Mouse (Mus musculus): ENCODE data around the gene Gm42674. TPM values are rescaled to one million over a fixed set of nuclear protein-coding genes. Genes with fewer than 3 reads are reported as not detected.

Gene Gm42674
- total and polyA plus RNA-seq, 2 experiments from 2014 or later: not detected

DNA sequence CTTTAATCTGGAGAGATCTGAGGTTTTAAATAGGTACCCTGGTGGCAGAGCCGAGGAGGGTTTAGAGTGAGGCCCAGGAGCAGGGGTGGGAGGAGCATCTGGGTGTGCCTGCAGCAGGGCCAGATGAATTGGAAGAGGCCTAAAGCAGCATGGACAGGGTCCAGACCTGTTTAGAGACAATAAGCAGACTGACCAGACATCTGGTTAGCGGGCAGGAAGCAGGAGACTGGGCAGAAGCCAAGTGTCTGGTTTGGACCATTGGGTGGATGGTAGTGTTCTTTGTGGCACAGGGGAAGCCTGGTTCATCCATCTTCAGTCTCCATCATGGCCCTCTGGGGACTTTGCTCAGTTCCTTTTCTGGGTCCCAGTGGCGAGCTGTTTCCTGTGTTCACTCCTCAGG is 17.8 kb upstream of the Gm42674 start:
- peaks cover 12% of the 10 kb centered on the region; the same call in 1 of the 2 replicates for H3K4me1 ChIP-seq (ENCODE audit: control insufficient read depth, insufficient read depth)
- no peaks in the 10 kb centered on the region for H3K9me3 ChIP-seq (replicated peaks; ENCODE audit: control insufficient read depth, low read length)
- H3K27me3 ChIP-seq (ENCODE audit: control insufficient read depth, insufficient read depth, low read length): no peaks in the 10 kb centered on the region
- TF ChIP-seq CTCF (IDR thresholded peaks at IDR 0.05; ENCODE audit: low read depth) (no peak), EP300 (IDR thresholded peaks at IDR 0.05; ENCODE audit: low read depth) (no peak)
- DNase-seq (ENCODE audit: low spot score): no peak
- no peak overlapping the region for H3K4me3 ChIP-seq (ENCODE audit: low read depth, low read length)
- no peak overlapping the region for H3K9ac ChIP-seq (replicated peaks; ENCODE audit: low read depth, low read length)
- no peak overlapping the region for H3K4me2 ChIP-seq (ENCODE audit: low read depth, low read length)
- 29% methylated on average over 3 of the region's 3 CpGs for WGBS
- H3K27ac ChIP-seq (ENCODE audit: low read depth): no peak overlapping the region
- H3K36me3 ChIP-seq (replicated peaks; ENCODE audit: control insufficient read depth, insufficient read depth, low read length): no peaks in the 10 kb centered on the region
- ATAC-seq (ENCODE audit: insufficient read depth, low read depth): peak; percentile 43; the same call in 1 of the 2 replicates

DNA sequence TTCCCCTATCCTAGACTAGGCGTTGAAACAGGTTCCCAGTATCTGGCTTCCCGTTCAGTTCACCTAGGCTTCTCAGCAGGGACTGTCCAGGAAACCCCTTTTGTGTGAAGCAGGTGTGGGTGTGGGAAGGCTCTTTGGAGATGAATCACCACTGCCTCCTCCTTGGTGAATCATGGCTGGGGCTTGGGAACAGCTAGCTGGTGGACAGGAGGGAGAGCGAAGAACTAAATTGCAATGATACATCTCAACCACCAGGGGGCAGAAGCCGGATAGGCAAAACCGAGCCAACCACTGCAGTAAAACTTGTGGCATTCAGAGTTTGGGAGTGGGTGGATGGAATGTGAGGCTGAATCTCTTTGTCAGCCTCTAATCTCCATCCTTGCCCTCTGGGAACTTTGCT is 16.1 kb upstream of the Gm42674 start:
- Histone ChIP-seq H3K27ac (ENCODE audit: low read depth) (no peak overlapping the region), H3K4me2 (ENCODE audit: low read depth, low read length) (no peak overlapping the region), H3K4me3 (ENCODE audit: low read depth, low read length) (no peak overlapping the region), H3K9ac (replicated peaks; ENCODE audit: low read depth, low read length) (no peak overlapping the region), H3K27me3 (ENCODE audit: control insufficient read depth, insufficient read depth, low read length) (no peaks in the 10 kb centered on the region), H3K9me3 (replicated peaks; ENCODE audit: control insufficient read depth, low read length) (no peaks in the 10 kb centered on the region), H3K36me3 (replicated peaks; ENCODE audit: control insufficient read depth, insufficient read depth, low read length) (no peaks in the 10 kb centered on the region), H3K4me1 (ENCODE audit: control insufficient read depth, insufficient read depth) (peaks cover 12% of the 10 kb centered on the region; the same call in 1 of the 2 replicates)
- WGBS: 24% methylated on average over 5 of the region's 5 CpGs
- TF ChIP-seq EP300 (IDR thresholded peaks at IDR 0.05; ENCODE audit: low read depth) (no peak), CTCF (IDR thresholded peaks at IDR 0.05; ENCODE audit: low read depth) (peak; percentile 92)
- peak; percentile 86 for DNase-seq (ENCODE audit: low spot score)
- ATAC-seq (ENCODE audit: insufficient read depth, low read depth): 0 out of 2 replicates have a peak, but pooled peaks have one; percentile 13

DNA sequence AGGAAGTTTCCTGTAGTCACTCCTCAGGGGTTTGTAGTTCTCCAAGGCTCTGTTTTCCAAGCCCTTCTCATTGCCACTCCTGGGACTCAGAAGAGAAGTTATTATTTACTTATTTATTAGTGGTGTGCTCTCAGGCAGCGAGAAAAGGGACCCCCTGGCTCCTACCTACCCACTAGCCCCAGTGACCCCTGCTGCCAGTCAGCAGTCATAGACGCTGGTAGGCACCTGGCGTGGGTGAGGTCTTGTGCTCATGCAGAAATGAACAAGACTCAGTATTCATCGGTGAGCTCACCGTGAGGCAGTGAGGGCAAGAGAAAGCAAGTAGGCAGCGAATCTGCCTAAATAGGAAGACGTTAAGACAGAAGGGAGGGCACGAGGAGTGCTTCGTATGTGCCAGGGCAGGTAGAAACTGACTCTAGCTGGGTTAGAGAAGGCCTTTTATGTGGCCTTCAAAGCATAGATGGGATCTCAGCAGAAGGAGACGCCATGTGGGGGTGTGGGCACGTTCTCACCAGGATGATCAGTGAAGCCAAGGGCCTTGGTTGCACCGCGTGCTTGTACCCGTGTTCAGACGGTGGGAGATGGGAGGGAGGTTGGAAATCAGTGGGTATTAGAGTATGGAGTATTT is 15.6 kb upstream of the Gm42674 start:
- Histone ChIP-seq H3K4me2 (ENCODE audit: low read depth, low read length) (no peak overlapping the region), H3K4me3 (ENCODE audit: low read depth, low read length) (no peak overlapping the region), H3K9me3 (replicated peaks; ENCODE audit: control insufficient read depth, low read length) (no peaks in the 10 kb centered on the region), H3K9ac (replicated peaks; ENCODE audit: low read depth, low read length) (no peak overlapping the region), H3K27ac (ENCODE audit: low read depth) (peak overlapping the region; percentile 60), H3K27me3 (ENCODE audit: control insufficient read depth, insufficient read depth, low read length) (no peaks in the 10 kb centered on the region), H3K36me3 (replicated peaks; ENCODE audit: control insufficient read depth, insufficient read depth, low read length) (no peaks in the 10 kb centered on the region), H3K4me1 (ENCODE audit: control insufficient read depth, insufficient read depth) (peaks cover 12% of the 10 kb centered on the region; the same call in 1 of the 2 replicates)
- no peak for DNase-seq (ENCODE audit: low spot score)
- ATAC-seq (ENCODE audit: insufficient read depth, low read depth): no peak
- 83% methylated on average over 15 of the region's 15 CpGs for WGBS
- TF ChIP-seq CTCF (IDR thresholded peaks at IDR 0.05; ENCODE audit: low read depth) (no peak), EP300 (IDR thresholded peaks at IDR 0.05; ENCODE audit: low read depth) (no peak)

GRCm38 (mm10) chr3:90586906-90587305 is 14.8 kb upstream of the Gm42674 start:
- WGBS: 35% methylated on average over 10 of the region's 10 CpGs

DNA sequence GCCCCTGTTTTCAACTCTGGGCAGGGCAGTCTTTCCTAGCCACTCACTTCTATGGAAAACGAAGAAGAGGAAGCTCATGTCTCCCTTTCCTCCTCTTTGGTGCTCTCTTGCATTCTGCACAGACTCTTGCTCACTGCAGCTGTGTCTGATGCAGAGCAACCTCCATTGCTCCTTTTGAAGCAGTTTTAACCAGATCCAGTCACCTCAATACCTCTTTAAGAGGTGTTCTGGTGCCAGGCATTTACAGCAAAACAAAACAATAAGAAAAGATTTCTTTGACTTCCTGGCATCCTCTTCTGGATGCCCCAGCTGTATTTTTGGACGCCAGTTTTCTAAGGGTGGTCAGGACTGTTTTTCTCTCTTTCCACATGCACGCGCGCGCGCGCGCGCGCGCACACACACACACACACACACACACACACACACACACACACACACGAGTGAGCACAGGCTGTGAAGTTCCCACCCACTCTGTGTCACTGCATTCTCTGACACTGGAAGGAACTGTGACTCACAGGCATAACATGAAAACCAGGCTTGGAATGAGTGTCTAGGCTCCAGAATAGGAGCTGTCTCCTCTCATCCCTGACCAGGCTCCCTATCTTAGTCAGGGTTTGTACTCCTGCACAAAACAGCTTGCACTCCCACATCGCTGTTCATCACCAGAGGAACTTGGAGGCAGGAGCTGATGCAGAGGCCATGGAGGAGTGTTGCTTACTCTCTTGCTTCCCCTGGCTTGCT is 14.2 kb upstream of the Gm42674 start:
- no peak overlapping the region for H3K4me3 ChIP-seq (ENCODE audit: low read depth, low read length)
- H3K27ac ChIP-seq (ENCODE audit: low read depth): peak overlapping the region; percentile 60
- H3K9ac ChIP-seq (replicated peaks; ENCODE audit: low read depth, low read length): no peak overlapping the region
- TF ChIP-seq EP300 (IDR thresholded peaks at IDR 0.05; ENCODE audit: low read depth) (no peak), CTCF (IDR thresholded peaks at IDR 0.05; ENCODE audit: low read depth) (no peak)
- H3K9me3 ChIP-seq (replicated peaks; ENCODE audit: control insufficient read depth, low read length): no peaks in the 10 kb centered on the region
- WGBS: 77% methylated on average over 14 of the region's 14 CpGs
- peaks cover 12% of the 10 kb centered on the region; the same call in 1 of the 2 replicates for H3K4me1 ChIP-seq (ENCODE audit: control insufficient read depth, insufficient read depth)
- H3K27me3 ChIP-seq (ENCODE audit: control insufficient read depth, insufficient read depth, low read length): no peaks in the 10 kb centered on the region
- no peak overlapping the region for H3K4me2 ChIP-seq (ENCODE audit: low read depth, low read length)
- DNase-seq (ENCODE audit: low spot score) (no peak), ATAC-seq (ENCODE audit: insufficient read depth, low read depth) (peak; percentile 52; the same call in 1 of the 2 replicates)
- H3K36me3 ChIP-seq (replicated peaks; ENCODE audit: control insufficient read depth, insufficient read depth, low read length): no peaks in the 10 kb centered on the region

More at GRCm38 (mm10) chr3:90586906-90587305, 14.8 kb upstream of the Gm42674 start:
- Histone ChIP-seq H3K27ac (ENCODE audit: low read depth) (peak overlapping the region; percentile 60), H3K36me3 (replicated peaks; ENCODE audit: control insufficient read depth, insufficient read depth, low read length) (no peaks in the 10 kb centered on the region), H3K27me3 (ENCODE audit: control insufficient read depth, insufficient read depth, low read length) (no peaks in the 10 kb centered on the region), H3K4me3 (ENCODE audit: low read depth, low read length) (no peak overlapping the region), H3K9me3 (replicated peaks; ENCODE audit: control insufficient read depth, low read length) (no peaks in the 10 kb centered on the region), H3K9ac (replicated peaks; ENCODE audit: low read depth, low read length) (no peak overlapping the region), H3K4me1 (ENCODE audit: control insufficient read depth, insufficient read depth) (peaks cover 12% of the 10 kb centered on the region; the same call in 1 of the 2 replicates), H3K4me2 (ENCODE audit: low read depth, low read length) (no peak overlapping the region)
- peak; percentile 37; the same call in 1 of the 2 replicates for ATAC-seq (ENCODE audit: insufficient read depth, low read depth)
- TF ChIP-seq CTCF (IDR thresholded peaks at IDR 0.05; ENCODE audit: low read depth) (no peak), EP300 (IDR thresholded peaks at IDR 0.05; ENCODE audit: low read depth) (no peak)
- DNase-seq (ENCODE audit: low spot score): peak; percentile 33

Measured in heart, postnatal 0 days (tissue).